Mouse (Mus musculus) activated CD4-positive, CD25-positive, alpha-beta regulatory T cell (primary cell): ENCODE data around the gene Lcp2. TPM values are rescaled to one million over a fixed set of nuclear protein-coding genes. Genes with fewer than 3 reads are reported as not detected.

ENCODE experiments used
- polyA plus RNA-seq, 2 experiments: library from polyadenylated mRNA; unstranded; fragments of 100-300 nt; shearing (Covaris generic); gene quantifications; one replicate each; pipeline ENCODE4 v1.2.1; 2017

Lcp2 gene
- 100 to 1,000 TPM; 400 to 426 TPM for polyA plus RNA-seq

GRCm38 (mm10) chr11:34046767-34047541 is at the start of gene Lcp2:
Lcp2 (plus strand) TSS chr11:34046920.

GRCm38 (mm10) chr11:34098422-34098821 is 51.7 kb downstream of the Lcp2 start, which contains the start of gene 4930469K13Rik:
4930469K13Rik (minus strand) TSS chr11:34098554.

Other genes with a start within 250 kb of the Lcp2 start
- gene Kcnmb1, start 83.9 kb upstream of the Lcp2 start, polyA plus RNA-seq, result under 1 TPM; 0.23 to 0.76 TPM
- gene Kcnip1, start 53.8 kb upstream of the Lcp2 start, polyA plus RNA-seq, result under 1 TPM in 1 of 2 experiments, not detected in 1; 0.07 TPM
- 1 to 10 TPM; 1.2 to 5.7 TPM for gene 4930469K13Rik, start 51.6 kb downstream of the Lcp2 start, polyA plus RNA-seq
- gene Foxi1, start 161.2 kb downstream of the Lcp2 start, polyA plus RNA-seq, result not detected